Mouse (Mus musculus): ENCODE measurements around the gene Zfp11. TPM values are rescaled to one million over a fixed set of nuclear protein-coding genes. Genes with fewer than 3 reads are reported as not detected.
"Not testable (repeated sequence)": the region's sequence is repeated elsewhere in the genome, so short reads cannot be mapped to it uniquely, and the experiment has no call there.

Gene Zfp11
- total RNA-seq (2017) = 0.70 and 0.74 TPM in 2 replicates

DNA sequence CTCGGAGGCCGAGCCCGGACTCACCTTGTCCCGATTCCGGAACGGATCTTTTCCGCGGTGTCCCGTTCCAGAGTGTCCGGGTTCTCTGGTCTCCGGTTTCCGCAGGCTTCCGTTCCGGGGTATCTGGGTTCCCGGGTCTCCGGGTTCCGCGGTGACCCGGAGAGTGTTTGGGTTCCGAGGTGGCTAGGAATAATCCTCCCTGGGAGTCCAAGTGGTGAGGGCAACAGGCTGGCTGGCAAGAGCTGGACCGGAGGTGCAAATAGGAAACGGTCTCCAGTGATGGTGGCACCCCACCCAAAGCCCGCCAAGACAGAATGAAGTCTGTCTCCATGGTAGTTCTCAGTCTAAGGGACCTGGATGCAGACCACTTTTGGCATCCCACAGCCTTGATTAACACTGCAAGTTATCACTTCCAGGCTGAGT, at the start of gene Zfp11:
Zfp11 (minus strand) TSS at position 64 of the 423 bp plus-strand sequence.
- 0 out of 2 replicates have a peak, but pooled peaks have one; percentile 36 for ATAC-seq (ENCODE audit: extremely low read depth, insufficient number of reproducible peaks, low FRiP score, poor library complexity, severe bottlenecking)

DNA sequence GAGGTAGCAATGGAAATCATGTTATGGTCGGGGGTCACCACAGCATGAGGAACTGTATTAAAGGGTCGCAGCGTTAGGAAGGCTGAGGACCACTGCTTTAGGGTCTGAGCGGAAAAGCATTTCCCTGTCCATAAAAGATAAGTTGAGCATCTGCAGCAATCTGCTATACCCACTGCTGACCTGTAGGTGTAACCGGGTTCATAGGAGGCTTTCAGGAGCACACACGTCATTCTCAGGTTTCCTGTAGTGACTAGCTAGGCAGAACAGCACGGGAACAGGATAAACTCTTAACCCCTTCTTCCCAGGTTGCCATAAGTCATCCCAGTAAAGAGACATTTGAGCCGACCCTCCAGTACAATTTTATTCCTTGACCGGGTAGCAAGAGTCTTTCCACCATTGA, 47.1 kb upstream of the Zfp11 start:
- ATAC-seq (ENCODE audit: extremely low read depth, insufficient number of reproducible peaks, low FRiP score, poor library complexity, severe bottlenecking) = no peak

DNA sequence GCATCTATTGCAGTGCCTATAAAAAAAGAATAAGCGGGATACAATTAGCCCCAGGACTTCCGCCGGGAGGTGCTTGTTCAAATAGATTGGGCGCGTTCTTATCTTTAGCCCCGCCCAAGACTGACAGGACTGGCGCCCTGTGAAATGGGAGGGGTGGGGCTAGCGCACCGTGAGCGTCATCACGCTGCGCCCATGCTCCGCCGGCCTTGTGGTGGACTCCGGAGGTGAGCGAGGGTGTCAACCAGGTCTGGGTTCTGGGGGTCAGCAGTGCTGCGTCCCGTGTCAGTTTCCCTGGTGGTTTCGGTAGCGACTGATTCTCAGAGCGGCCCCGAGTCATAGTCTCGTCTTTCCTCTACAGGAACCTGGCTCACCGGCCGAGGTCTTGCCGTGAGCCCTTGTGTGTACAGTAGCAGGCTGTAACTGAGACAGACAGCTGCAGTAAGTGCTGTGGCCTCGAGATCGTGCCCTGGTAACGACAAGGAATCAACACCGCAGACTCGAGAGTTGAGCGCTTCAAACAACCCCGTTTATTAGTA, 45.5 kb upstream of the Zfp11 start, which contains the start of gene Mrps17:
Mrps17 (plus strand) TSS at position 172 of the 536 bp plus-strand sequence.
- peak; percentile 99 for ATAC-seq (ENCODE audit: extremely low read depth, insufficient number of reproducible peaks, low FRiP score, poor library complexity, severe bottlenecking)

DNA sequence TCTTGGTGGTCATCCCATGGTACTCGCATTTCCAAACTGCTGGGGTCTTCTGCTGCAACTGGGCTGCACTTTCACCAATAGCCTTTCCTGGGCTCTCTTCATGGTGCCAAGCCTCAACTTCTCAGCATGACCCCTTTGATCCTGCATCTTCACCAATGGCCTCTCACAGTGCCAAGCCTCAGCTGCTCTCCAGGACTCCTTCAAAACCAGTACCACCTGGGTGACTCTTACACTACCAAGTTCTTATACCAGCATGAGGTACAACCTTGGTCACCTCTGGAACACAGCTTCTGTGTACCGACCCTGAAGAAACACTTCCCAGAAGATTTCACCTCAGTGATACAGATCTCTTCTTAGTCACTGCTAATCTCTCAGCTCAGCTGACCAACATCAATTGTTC, 38.5 kb upstream of the Zfp11 start, which contains the start of gene Sept14:
Sept14 (minus strand) TSS at position 101 of the 400 bp plus-strand sequence.
- ATAC-seq (ENCODE audit: extremely low read depth, insufficient number of reproducible peaks, low FRiP score, poor library complexity, severe bottlenecking) = no peak

DNA sequence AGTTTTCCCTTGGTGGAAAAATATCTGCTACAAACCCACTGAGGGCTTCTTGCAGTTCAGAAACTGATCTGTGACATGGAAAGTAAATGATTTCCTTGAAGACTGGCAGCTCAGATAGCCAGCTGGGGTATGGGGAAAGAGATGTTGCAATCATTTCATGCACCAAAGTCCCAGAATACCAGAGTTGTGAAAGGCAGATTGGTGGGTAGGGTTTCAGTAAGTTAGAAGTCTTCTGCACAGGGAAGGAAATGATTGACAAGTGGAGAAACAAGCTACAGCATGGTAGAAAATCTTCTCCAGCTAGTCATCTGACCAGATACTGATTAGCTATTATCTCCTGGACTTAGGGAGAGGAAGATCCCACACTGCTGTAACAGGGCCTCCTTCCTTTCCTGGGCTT, 33.5 kb upstream of the Zfp11 start:
- ATAC-seq (ENCODE audit: extremely low read depth, insufficient number of reproducible peaks, low FRiP score, poor library complexity, severe bottlenecking) = no peak

DNA sequence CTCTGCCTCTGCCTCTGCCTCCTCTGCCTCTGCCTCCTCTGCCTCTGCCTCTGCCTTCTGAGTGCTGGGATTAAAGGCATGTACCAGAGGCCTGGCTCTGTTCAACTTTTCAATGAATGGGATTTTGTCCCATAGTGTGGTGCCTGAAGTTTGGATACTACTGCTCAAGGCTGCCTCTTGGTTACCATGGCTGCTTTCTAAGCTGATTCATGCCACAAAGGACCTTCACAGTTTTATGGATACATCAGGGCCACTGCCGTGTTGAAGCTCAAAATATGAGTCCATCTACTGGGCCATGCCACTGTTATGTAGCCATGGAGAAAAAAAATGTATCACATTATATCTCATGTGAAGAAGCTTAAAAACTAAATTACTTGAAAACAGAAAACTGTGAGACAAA, 31.8 kb upstream of the Zfp11 start:
- no peak for ATAC-seq (ENCODE audit: extremely low read depth, insufficient number of reproducible peaks, low FRiP score, poor library complexity, severe bottlenecking)

DNA sequence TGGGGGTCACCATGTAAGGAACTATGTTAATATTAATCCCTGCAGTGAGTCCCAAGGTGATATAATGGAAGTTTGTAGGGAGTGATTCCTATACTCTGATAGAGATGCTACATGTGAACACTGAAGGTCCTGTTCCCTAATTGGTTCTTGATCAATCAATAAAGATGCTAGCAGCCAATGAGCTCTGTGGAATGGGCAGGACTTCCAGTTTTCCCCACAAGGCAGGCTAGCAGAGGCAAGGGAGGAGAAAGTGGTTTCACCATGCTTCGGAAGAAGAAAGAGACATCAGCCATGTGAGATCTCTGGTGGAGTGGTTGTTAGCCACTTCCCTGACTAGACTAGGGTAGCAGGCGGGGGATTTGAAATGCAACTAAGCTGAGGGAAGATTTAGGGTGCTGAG, 30.6 kb upstream of the Zfp11 start:
- ATAC-seq (ENCODE audit: extremely low read depth, insufficient number of reproducible peaks, low FRiP score, poor library complexity, severe bottlenecking) = no peak

DNA sequence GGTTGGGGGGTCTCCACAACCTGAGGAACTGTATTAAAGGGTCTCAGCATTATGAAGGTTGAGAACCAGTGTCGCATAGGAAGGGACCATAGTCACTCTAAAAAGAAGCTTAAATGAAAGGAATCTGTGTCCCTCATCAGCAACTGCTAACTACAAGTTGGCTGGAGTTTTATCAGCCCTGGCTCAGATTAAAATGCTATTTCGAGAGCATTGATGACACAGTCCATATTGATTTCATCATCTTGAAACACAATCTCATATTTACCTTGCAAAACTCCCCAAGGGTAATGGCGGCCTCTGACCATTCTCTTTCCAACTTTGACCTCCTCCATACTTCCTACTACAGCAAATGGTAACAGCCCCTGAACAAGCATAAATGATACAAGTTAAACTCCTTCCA, 20.6 kb upstream of the Zfp11 start:
- no peak for ATAC-seq (ENCODE audit: extremely low read depth, insufficient number of reproducible peaks, low FRiP score, poor library complexity, severe bottlenecking)

DNA sequence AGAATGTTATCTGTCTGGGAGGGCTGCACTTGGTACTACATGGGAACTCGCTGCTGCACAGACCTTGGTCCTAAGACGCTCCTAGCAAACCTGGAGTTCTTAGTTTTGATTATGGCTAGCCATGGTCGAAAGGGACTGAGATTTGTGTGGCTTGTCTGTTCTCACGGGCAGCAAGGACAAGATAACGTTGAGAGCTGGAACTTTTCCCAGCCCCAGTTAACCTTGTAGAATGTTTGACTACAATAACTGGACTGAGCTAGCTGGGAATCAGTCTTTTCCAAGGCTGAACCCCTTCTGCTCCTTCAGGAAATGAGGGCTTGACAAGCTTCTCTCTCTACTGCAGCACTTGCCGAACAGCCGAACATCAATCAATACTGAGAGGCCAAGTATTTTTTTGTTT, 17.7 kb upstream of the Zfp11 start:
- no peak for ATAC-seq (ENCODE audit: extremely low read depth, insufficient number of reproducible peaks, low FRiP score, poor library complexity, severe bottlenecking)

DNA sequence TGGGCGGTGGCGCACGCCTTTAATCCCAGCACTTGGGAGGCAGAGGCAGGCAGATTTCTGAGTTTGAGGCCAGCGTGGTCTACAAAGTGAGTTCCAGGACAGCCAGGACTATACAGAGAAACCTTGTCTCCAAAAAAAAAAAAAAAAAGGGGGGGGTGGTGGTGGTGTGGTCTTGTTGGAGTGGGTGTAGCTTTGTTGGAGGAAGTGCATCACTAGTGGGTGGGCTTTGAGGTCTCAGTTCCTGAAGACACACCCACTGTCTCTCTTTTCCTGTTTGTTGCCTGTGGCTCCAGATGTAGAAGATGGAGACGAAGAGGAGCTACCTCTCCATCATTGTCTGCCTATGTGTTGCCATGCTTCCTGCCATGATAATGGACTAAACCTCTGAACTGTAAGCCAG, 15.2 kb upstream of the Zfp11 start:
- not testable (repeated sequence) for ATAC-seq (ENCODE audit: extremely low read depth, insufficient number of reproducible peaks, low FRiP score, poor library complexity, severe bottlenecking)

DNA sequence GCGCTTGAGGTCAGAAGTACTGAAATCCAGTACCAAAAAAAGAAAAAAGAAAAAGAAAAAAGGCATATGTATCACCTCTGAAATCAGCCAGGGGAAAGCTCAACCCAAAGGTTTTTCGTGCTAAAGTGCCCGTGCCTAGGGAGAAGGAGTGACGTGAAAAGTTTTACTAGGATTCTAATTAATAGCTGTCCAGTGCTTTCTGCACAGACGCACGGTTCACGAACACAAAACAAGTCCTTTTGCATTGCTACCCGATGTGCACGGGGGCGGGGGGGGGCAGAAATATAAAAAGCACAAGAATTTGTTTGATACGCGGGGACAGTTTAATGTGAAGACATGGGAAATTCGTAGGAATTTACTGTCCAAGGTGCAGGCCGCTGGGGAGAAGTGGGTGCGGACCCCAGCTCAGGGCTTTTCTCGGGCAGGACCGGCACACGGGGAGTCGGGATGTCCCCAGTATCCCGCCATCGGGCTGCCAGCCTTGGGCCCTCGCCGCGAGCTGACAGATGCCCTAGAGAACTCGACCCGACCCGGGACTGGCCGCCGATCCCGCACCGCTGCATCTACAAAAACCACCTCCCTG, 355 bp downstream of the Zfp11 start:
- ATAC-seq (ENCODE audit: extremely low read depth, insufficient number of reproducible peaks, low FRiP score, poor library complexity, severe bottlenecking) = no peak

DNA sequence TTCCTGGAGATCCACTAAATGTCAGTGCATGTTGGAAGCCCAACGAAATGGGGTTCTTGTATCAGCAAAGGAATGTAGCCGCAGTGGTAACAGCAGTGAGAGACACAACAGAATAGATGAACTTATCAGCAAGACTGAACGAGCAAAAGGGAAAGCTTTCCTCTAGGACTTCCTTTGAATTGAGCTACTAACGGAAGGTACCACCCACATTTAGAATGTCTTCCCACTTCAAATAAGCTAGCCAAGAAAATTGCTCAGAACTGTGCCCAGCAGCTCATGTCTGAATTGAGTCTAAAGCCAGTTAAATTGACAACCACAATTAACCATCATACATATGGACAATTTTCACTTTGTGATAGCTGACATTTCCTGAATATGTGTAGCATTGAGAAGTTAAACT, 2.0 kb downstream of the Zfp11 start:
- no peak for ATAC-seq (ENCODE audit: extremely low read depth, insufficient number of reproducible peaks, low FRiP score, poor library complexity, severe bottlenecking)

DNA sequence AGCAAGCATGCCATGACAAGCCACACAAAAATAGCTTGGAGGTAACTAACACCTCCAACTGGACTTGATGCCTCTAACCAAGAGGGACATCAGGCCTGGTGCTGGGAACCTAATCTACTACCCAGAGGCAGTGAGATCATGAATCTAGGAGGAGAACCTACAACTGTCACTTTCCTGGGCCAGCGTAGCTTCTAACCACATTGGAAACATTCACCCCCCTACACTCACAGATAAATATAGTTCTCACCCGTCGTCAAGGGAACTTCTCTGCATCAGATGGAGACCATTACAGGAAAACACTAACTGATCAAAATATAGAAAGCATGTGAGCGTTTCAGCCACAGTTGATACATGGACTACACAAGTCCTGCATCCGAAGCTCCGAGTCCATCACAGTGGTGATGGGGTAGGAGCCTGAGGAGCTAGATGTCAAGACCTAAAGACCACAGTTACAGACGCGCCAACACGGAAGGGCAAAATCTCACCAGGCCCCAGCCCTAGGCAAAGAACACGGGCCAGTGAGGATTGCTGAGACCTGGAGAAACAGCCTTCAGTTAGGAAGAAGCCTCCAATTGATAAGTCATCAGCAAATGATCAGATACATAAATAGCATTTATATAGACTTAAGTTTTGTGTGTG, 3.5 kb downstream of the Zfp11 start:
- ATAC-seq (ENCODE audit: extremely low read depth, insufficient number of reproducible peaks, low FRiP score, poor library complexity, severe bottlenecking) = no peak

DNA sequence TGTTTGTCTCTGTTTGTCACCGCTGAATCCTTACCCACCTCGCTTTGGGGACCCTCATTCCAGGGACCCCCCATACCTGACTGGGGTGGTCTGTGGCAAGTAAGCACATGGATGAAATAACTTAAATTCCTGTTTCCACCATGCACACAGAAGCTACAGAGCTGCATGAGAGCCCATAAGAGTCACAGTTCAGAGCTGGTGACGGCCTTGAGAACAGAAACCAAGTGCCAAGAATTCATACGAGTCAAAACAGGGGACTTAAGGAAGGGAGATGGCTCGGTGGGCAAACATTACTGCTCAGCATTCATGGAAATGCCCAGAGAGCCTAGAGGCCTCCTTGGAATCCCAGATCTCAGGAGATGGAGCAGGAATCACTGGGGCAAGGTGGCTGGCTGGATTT, 5.8 kb downstream of the Zfp11 start:
- no peak for ATAC-seq (ENCODE audit: extremely low read depth, insufficient number of reproducible peaks, low FRiP score, poor library complexity, severe bottlenecking)

DNA sequence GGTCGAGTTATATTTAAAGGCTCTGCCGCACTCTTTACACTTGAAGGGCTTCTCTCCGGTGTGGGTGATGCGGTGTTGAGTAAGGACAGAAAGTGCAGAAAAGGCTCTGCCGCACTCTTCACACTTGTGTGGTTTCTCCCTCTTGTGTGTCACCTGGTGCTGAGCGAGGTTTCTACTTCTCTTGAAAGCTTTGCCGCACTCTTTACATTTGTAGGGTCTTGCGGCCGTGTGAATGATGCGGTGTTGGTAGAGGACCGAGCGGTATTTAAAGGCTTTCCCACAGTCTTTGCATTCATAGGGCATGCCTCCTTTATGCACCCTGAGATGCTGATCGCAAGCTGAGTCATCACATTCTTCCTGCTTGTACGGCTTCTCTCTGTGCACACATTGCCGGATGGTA, 12.0 kb downstream of the Zfp11 start:
- ATAC-seq (ENCODE audit: extremely low read depth, insufficient number of reproducible peaks, low FRiP score, poor library complexity, severe bottlenecking) = no peak

DNA sequence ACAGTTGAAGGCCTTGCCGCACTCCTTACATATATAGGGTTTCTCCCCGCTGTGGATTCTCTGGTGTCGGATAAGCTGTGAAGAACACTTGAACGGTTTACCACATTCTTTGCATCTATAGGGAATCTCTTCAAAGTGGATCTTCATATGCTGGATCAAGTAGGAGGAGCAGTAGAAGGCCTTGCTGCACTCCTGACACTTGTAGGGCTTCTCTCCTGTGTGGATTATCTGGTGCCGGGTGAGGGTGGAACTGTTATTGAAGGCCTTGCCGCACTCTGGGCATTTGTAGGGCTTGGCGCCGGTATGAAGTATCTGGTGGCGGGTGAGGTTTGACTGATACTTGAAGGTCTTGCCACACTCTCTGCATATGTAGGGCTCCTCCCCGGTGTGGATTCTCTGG, 12.9 kb downstream of the Zfp11 start:
- ATAC-seq (ENCODE audit: extremely low read depth, insufficient number of reproducible peaks, low FRiP score, poor library complexity, severe bottlenecking) = no peak

DNA sequence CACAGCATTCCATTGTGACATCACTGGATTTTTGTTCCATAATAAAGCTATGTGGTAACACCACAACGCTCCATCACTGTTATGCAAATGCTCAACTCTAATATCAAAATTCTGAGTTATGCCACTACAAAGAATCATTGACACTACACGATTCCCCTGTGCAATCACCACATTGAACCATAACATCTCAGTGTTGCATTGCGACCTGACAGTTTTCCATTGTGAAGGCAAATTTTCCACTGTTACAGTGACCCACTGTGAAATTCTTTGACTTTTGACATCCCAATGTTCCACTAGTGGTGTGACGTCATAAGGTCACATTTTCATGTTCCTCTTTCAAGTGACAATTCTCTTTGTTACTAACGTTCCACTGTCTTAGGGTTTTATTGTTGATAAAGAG, 19.0 kb downstream of the Zfp11 start:
- ATAC-seq (ENCODE audit: extremely low read depth, insufficient number of reproducible peaks, low FRiP score, poor library complexity, severe bottlenecking) = no peak

DNA sequence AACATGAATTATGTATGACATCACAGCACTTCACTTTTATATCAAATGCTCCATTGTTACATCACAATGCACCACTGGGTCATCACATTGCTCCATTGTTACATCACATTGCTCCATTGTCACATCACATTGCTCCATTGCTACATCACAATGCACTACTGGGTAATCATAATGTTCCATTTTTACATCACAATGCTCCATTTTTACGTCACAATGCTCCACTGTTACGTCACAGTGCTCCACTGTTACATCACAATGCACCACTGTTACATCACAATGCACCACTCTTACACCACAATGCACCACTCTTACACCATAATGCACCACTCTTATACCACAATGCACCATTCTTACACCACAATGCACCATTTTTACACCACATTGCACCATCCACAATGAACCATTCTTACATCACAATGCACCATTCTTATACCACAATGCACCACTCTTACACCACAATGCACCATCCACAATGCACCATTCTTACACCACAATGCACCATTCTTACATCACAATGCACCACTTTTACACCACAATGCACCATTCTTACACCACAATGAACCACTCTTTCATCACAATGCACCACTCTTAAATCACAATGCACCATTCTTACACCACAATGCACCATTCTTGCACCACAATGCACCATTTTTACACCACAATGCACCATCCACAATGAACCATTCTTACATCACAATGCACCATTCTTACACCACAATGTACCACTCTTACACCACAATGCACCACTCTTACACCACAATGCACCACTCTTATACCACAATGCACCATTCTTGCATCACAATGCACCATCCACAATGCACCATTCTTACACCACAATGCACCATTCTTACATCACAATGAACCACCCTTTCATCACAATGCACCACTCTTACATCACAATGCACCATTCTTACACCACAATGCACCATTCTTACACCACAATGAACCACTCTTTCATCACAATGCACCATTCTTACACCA, 37.3 kb downstream of the Zfp11 start:
- not testable (repeated sequence) for ATAC-seq (ENCODE audit: extremely low read depth, insufficient number of reproducible peaks, low FRiP score, poor library complexity, severe bottlenecking)

DNA sequence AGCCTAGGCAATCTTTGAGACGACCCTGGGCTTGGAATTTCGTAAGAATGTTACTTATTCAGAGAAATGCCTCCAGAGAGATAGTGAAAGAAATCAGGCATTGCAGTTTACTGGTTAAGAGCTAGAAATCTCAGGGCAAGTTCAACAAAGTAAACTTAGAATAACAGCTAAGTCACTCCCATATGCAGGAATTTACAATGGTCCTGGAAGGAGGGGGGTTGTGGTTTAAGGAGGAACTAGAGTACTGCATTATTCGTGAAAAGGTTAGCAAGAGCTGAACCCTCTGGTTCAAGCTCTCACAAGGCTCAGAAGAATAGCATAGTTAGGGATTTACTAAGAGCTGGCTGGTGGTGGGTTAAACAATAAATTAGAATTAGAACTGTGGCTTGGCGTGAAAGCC, 43.3 kb downstream of the Zfp11 start:
- ATAC-seq (ENCODE audit: extremely low read depth, insufficient number of reproducible peaks, low FRiP score, poor library complexity, severe bottlenecking) = not testable (repeated sequence)

Data from neutrophil, adult 5-6 weeks (primary cell).